In the genomic region with DNA sequence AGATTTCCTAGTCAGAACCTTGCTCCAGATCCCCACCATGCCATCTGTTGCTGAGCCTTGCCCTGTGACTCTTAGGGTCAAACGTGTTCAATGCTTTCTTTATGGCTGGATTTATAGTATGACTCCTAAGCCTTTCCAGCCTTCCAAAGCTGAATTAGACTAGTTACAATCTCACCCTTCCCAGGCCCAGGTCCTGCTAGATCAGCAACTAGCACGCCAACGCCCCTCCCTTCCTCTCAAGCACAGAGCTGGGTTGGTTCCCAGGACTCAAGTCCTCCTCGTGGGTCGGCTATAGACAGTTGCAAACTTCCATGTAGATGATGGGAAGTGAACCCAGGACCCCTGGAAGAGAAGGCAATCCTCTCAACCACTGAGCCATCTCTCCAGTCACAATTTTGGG, we compare ENCODE assay signal across 15 mouse cellular contexts. TPM values are rescaled to one million over a fixed set of nuclear protein-coding genes. Genes with fewer than 3 reads are reported as not detected.
DNase-seq lines count a peak whose midpoint lies in the region; ATAC-seq and TF ChIP-seq lines count a peak whose summit lies in the region.
"Had no signal": no experiment of that assay in that cellular context is flagged by ENCODE, and none has a peak within 500 bp of the region (broad histone marks: within the 10 kb centered on the region; RNA-seq: fewer than 3 reads in every experiment).

No protein-coding gene starts in this region.

- intact Hi-C loops in heart, postnatal 10 days (cut with DNase I), result no loop called here

- H3K9ac ChIP-seq in kidney, embryonic 15.5 days, result no peak overlapping the region
- no peak overlapping the region for H3K9ac ChIP-seq in heart, embryonic 11.5 days (ENCODE audit: low read depth, low read length)
- no peak overlapping the region for H3K9ac ChIP-seq in lung, postnatal 0 days (replicated peaks; ENCODE audit: low read depth)
- H3K9ac ChIP-seq in forebrain, embryonic 11.5 days (ENCODE audit: low read length), result no peak overlapping the region
- H3K9ac ChIP-seq in hindbrain, embryonic 12.5 days, result no peak overlapping the region
- H3K9ac ChIP-seq: hindbrain, embryonic 13.5 days; liver, embryonic 14.5 days had no signal

- H3K4me1 ChIP-seq in kidney, embryonic 15.5 days, result peaks cover 53% of the 10 kb centered on the region
- peaks cover 30% of the 10 kb centered on the region for H3K4me1 ChIP-seq in heart, embryonic 11.5 days (ENCODE audit: control insufficient read depth, insufficient read depth, low read length)
- H3K4me1 ChIP-seq in lung, postnatal 0 days (ENCODE audit: insufficient read depth, low read depth, low read length), result peaks cover 25% of the 10 kb centered on the region
- H3K4me1 ChIP-seq in forebrain, embryonic 11.5 days (replicated peaks; ENCODE audit: control insufficient read depth, insufficient read depth, low read length), result 0 out of 2 replicates have a peak, but pooled peaks cover 2% of the 10 kb centered on the region
- peaks cover 18% of the 10 kb centered on the region for H3K4me1 ChIP-seq in hindbrain, embryonic 12.5 days

- peaks cover 12% of the 10 kb centered on the region; the same call in 1 of the 2 replicates for H3K36me3 ChIP-seq in kidney, embryonic 15.5 days
- H3K36me3 ChIP-seq in heart, embryonic 11.5 days (ENCODE audit: control insufficient read depth, insufficient read depth, low read length), result no peaks in the 10 kb centered on the region
- no peaks in the 10 kb centered on the region for H3K36me3 ChIP-seq in lung, postnatal 0 days (ENCODE audit: insufficient read depth, low read length)
- H3K36me3 ChIP-seq in forebrain, embryonic 11.5 days (ENCODE audit: control insufficient read depth, insufficient read depth, low read length), result peaks cover 6% of the 10 kb centered on the region; the same call in 1 of the 2 replicates
- no peaks in the 10 kb centered on the region for H3K36me3 ChIP-seq in hindbrain, embryonic 12.5 days
- H3K36me3 ChIP-seq: hindbrain, embryonic 13.5 days had no signal

- no peak for TF ChIP-seq EP300 in lung, postnatal 0 days (IDR thresholded peaks at IDR 0.05)

- no peaks in the 10 kb centered on the region for H3K9me3 ChIP-seq in kidney, embryonic 15.5 days (replicated peaks)
- no peaks in the 10 kb centered on the region for H3K9me3 ChIP-seq in heart, embryonic 11.5 days (replicated peaks; ENCODE audit: control insufficient read depth, low read length)
- no peaks in the 10 kb centered on the region for H3K9me3 ChIP-seq in lung, postnatal 0 days (ENCODE audit: low read length)
- no peaks in the 10 kb centered on the region for H3K9me3 ChIP-seq in forebrain, embryonic 11.5 days (ENCODE audit: control insufficient read depth, low read length)
- no peaks in the 10 kb centered on the region for H3K9me3 ChIP-seq in hindbrain, embryonic 12.5 days (replicated peaks)
- H3K9me3 ChIP-seq: hindbrain, embryonic 13.5 days had no signal

- no peak for DNase-seq in kidney, adult 8-10 months
- peak; percentile 61 to 64 for DNase-seq in heart, postnatal 10 days
- peak; percentile 72 for DNase-seq in lung, postnatal 0 days (ENCODE audit: low spot score)
- no peak for DNase-seq in layer of hippocampus, adult 8-10 months (ENCODE audit: low spot score in 2 of 2)
- no peak for DNase-seq in forebrain, embryonic 11.5 days (ENCODE audit: low spot score)
- DNase-seq: cerebellum, adult 2 months had no signal

- ATAC-seq in kidney, embryonic 15.5 days (replicated peaks; ENCODE audit: low FRiP score), result no peak
- ATAC-seq in heart, embryonic 11.5 days (replicated peaks; ENCODE audit: insufficient number of reproducible peaks, low FRiP score, low TSS enrichment), result no peak
- ATAC-seq in lung, postnatal 0 days, result peak; percentile 34; the same call in 1 of the 2 replicates
- no peak for ATAC-seq in forebrain, embryonic 11.5 days (replicated peaks; ENCODE audit: low FRiP score)
- ATAC-seq in hindbrain, embryonic 12.5 days (ENCODE audit: low FRiP score), result no peak

- H3K27ac ChIP-seq in kidney, embryonic 15.5 days, result peak overlapping the region; percentile 75
- H3K27ac ChIP-seq in heart, embryonic 11.5 days (ENCODE audit: low read depth, low read length), result peak overlapping the region; percentile 74
- H3K27ac ChIP-seq in lung, postnatal 0 days (ENCODE audit: low read length), result peak overlapping the region; percentile 77
- no peak overlapping the region for H3K27ac ChIP-seq in forebrain, embryonic 11.5 days (ENCODE audit: low read depth, low read length)
- H3K27ac ChIP-seq in hindbrain, embryonic 12.5 days, result no peak overlapping the region
- H3K27ac ChIP-seq: hindbrain, embryonic 13.5 days; liver, embryonic 14.5 days had no signal

- WGBS in kidney, embryonic 15.5 days, result 42% methylated on average over 5 of the region's 5 CpGs
- 61% methylated on average over 5 of the region's 5 CpGs for WGBS in heart, embryonic 11.5 days (ENCODE audit: insufficient replicate concordance)
- 34% methylated on average over 5 of the region's 5 CpGs for WGBS in lung, postnatal 0 days
- 88% methylated on average over 5 of the region's 5 CpGs for WGBS in forebrain, embryonic 11.5 days
- WGBS in hindbrain, embryonic 12.5 days, result 79% methylated on average over 5 of the region's 5 CpGs

- TF ChIP-seq CTCF in lung, postnatal 0 days (IDR thresholded peaks at IDR 0.05), result no peak

- no peak overlapping the region for H3K4me3 ChIP-seq in kidney, embryonic 15.5 days (replicated peaks)
- no peak overlapping the region for H3K4me3 ChIP-seq in heart, embryonic 11.5 days (ENCODE audit: low read depth, low read length)
- H3K4me3 ChIP-seq in lung, postnatal 0 days (ENCODE audit: low read depth, low read length), result no peak overlapping the region
- H3K4me3 ChIP-seq in forebrain, embryonic 11.5 days (ENCODE audit: low read depth, low read length), result no peak overlapping the region
- H3K4me3 ChIP-seq in hindbrain, embryonic 12.5 days, result no peak overlapping the region
- H3K4me3 ChIP-seq: hindbrain, embryonic 13.5 days had no signal

- 0 out of 2 replicates have a peak overlapping the region, but pooled peaks have one; percentile 17 for H3K4me2 ChIP-seq in kidney, embryonic 15.5 days
- peak overlapping the region; percentile 29; the same call in 1 of the 2 replicates for H3K4me2 ChIP-seq in heart, embryonic 11.5 days
- H3K4me2 ChIP-seq in lung, postnatal 0 days (replicated peaks; ENCODE audit: low read depth, low read length), result no peak overlapping the region; the same call in 1 of the 2 replicates
- no peak overlapping the region for H3K4me2 ChIP-seq in forebrain, embryonic 11.5 days (ENCODE audit: low read depth, low read length, severe bottlenecking)
- H3K4me2 ChIP-seq in hindbrain, embryonic 12.5 days (replicated peaks), result no peak overlapping the region
- H3K4me2 ChIP-seq: hindbrain, embryonic 13.5 days had no signal

- H3K27me3 ChIP-seq in kidney, embryonic 15.5 days, result no peaks in the 10 kb centered on the region
- H3K27me3 ChIP-seq in heart, embryonic 11.5 days (ENCODE audit: control insufficient read depth, insufficient read depth, low read length), result no peaks in the 10 kb centered on the region
- H3K27me3 ChIP-seq in lung, postnatal 0 days (replicated peaks; ENCODE audit: insufficient read depth, low read length), result no peaks in the 10 kb centered on the region
- H3K27me3 ChIP-seq in forebrain, embryonic 11.5 days (ENCODE audit: control insufficient read depth, insufficient read depth, low read length), result no peaks in the 10 kb centered on the region
- H3K27me3 ChIP-seq in hindbrain, embryonic 12.5 days, result no peaks in the 10 kb centered on the region
- H3K27me3 ChIP-seq: hindbrain, embryonic 13.5 days had no signal

RNA-seq across cellular contexts. Expression of a gene that starts 11.1 kb away (rescaled TPM):
- 13.4 and 15.5 TPM in 2 replicates for polyA plus RNA-seq in kidney, embryonic 15.5 days (2015; fragmentation: Nextera tagmentation; extraction: Ambion mirVana)
- 6.3 and 7.6 TPM in 2 replicates for polyA plus RNA-seq in heart, embryonic 11.5 days (2014; fragmentation: Nextera tagmentation; extraction: Ambion mirVana)
- 10 to 100 TPM; 14.0 to 16.0 TPM for total RNA-seq in heart, postnatal 10 days (2021)
- polyA plus RNA-seq in lung, postnatal 0 days (2015; fragmentation: Nextera tagmentation; extraction: Ambion mirVana), result 21.3 and 23.2 TPM in 2 replicates
- total RNA-seq in layer of hippocampus, adult 8-10 months (2022), result 1 to 10 TPM; 4.4 to 6.0 (median 5.4) TPM
- polyA plus RNA-seq in forebrain, embryonic 11.5 days (2014; fragmentation: Nextera tagmentation; extraction: Ambion mirVana), result 1.8 and 2.5 TPM in 2 replicates
- 5.1 and 6.1 TPM in 2 replicates for polyA plus RNA-seq in hindbrain, embryonic 12.5 days (2016; fragmentation: Nextera tagmentation; extraction: Ambion mirVana)

RNA-seq across cellular contexts. Expression of a gene that starts 22.9 kb away (rescaled TPM):
- 166 and 178 TPM in 2 replicates for polyA plus RNA-seq in kidney, embryonic 15.5 days (2015; fragmentation: Nextera tagmentation; extraction: Ambion mirVana)
- polyA plus RNA-seq in heart, embryonic 11.5 days (2014; fragmentation: Nextera tagmentation; extraction: Ambion mirVana), result 105 and 119 TPM in 2 replicates
- 100 to 1,000 TPM; 100 to 101 TPM for total RNA-seq in heart, postnatal 10 days (2021)
- 77.7 and 78.0 TPM in 2 replicates for polyA plus RNA-seq in lung, postnatal 0 days (2015; fragmentation: Nextera tagmentation; extraction: Ambion mirVana)
- 100 to 1,000 TPM in 1 of 4 experiments, 10 to 100 TPM in 3; 89.6 to 135 (median 97.5) TPM for total RNA-seq in layer of hippocampus, adult 8-10 months (2022)
- 232 and 246 TPM in 2 replicates for polyA plus RNA-seq in forebrain, embryonic 11.5 days (2014; fragmentation: Nextera tagmentation; extraction: Ambion mirVana)
- 161 and 177 TPM in 2 replicates for polyA plus RNA-seq in hindbrain, embryonic 12.5 days (2016; fragmentation: Nextera tagmentation; extraction: Ambion mirVana)

RNA-seq across cellular contexts. Expression of a gene that starts 28.3 kb away (rescaled TPM):
- polyA plus RNA-seq in kidney, embryonic 15.5 days (2015; fragmentation: Nextera tagmentation; extraction: Ambion mirVana), result 75.3 and 83.2 TPM in 2 replicates
- polyA plus RNA-seq in heart, embryonic 11.5 days (2014; fragmentation: Nextera tagmentation; extraction: Ambion mirVana), result 58.9 and 59.2 TPM in 2 replicates
- total RNA-seq in heart, postnatal 10 days (2021), result 10 to 100 TPM; 21.1 TPM
- polyA plus RNA-seq in lung, postnatal 0 days (2015; fragmentation: Nextera tagmentation; extraction: Ambion mirVana), result 16.6 and 20.7 TPM in 2 replicates
- 1 to 10 TPM; 4.4 to 8.2 (median 7.1) TPM for total RNA-seq in layer of hippocampus, adult 8-10 months (2022)
- 108 and 118 TPM in 2 replicates for polyA plus RNA-seq in forebrain, embryonic 11.5 days (2014; fragmentation: Nextera tagmentation; extraction: Ambion mirVana)
- 47.4 and 49.2 TPM in 2 replicates for polyA plus RNA-seq in hindbrain, embryonic 12.5 days (2016; fragmentation: Nextera tagmentation; extraction: Ambion mirVana)

RNA-seq across cellular contexts. Expression of a gene that starts 41.7 kb away (rescaled TPM):
- 4.2 and 4.7 TPM in 2 replicates for polyA plus RNA-seq in kidney, embryonic 15.5 days (2015; fragmentation: Nextera tagmentation; extraction: Ambion mirVana)
- polyA plus RNA-seq in heart, embryonic 11.5 days (2014; fragmentation: Nextera tagmentation; extraction: Ambion mirVana), result 1.5 and 2.6 TPM in 2 replicates
- total RNA-seq in heart, postnatal 10 days (2021), result 1 to 10 TPM; 1.1 to 1.2 TPM
- polyA plus RNA-seq in lung, postnatal 0 days (2015; fragmentation: Nextera tagmentation; extraction: Ambion mirVana), result 1.3 and 1.5 TPM in 2 replicates
- 1 to 10 TPM; 2.2 to 3.5 (median 2.9) TPM for total RNA-seq in layer of hippocampus, adult 8-10 months (2022)
- 10.1 and 10.7 TPM in 2 replicates for polyA plus RNA-seq in forebrain, embryonic 11.5 days (2014; fragmentation: Nextera tagmentation; extraction: Ambion mirVana)
- polyA plus RNA-seq in hindbrain, embryonic 12.5 days (2016; fragmentation: Nextera tagmentation; extraction: Ambion mirVana), result 11.0 and 11.3 TPM in 2 replicates

RNA-seq across cellular contexts. Expression of a gene that starts 50.3 kb away (rescaled TPM):
- not detected in 2 replicates for polyA plus RNA-seq in kidney, embryonic 15.5 days (2015; fragmentation: Nextera tagmentation; extraction: Ambion mirVana)
- not detected in 2 replicates for polyA plus RNA-seq in heart, embryonic 11.5 days (2014; fragmentation: Nextera tagmentation; extraction: Ambion mirVana)
- not detected for total RNA-seq in heart, postnatal 10 days (2021)
- polyA plus RNA-seq in lung, postnatal 0 days (2015; fragmentation: Nextera tagmentation; extraction: Ambion mirVana), result not detected in 2 replicates
- total RNA-seq in layer of hippocampus, adult 8-10 months (2022), result not detected
- polyA plus RNA-seq in forebrain, embryonic 11.5 days (2014; fragmentation: Nextera tagmentation; extraction: Ambion mirVana), result not detected in 2 replicates
- not detected in 2 replicates for polyA plus RNA-seq in hindbrain, embryonic 12.5 days (2016; fragmentation: Nextera tagmentation; extraction: Ambion mirVana)
- total RNA-seq: adrenal gland, postnatal 36 days; layer of hippocampus, postnatal 10 days had no signal
- polyA plus RNA-seq: cerebellum, adult 2 months; embryonic facial prominence, embryonic 14.5 days; frontal cortex, adult 2 months; hindbrain, embryonic 13.5 days had no signal

Comparison
In these comparisons a context has a peak if more than half of its experiments do, and no peak if none do; other contexts are left out.
1. H3K27ac ChIP-seq: peak in kidney, embryonic 15.5 days (single experiment), heart, embryonic 11.5 days (single experiment) and lung, postnatal 0 days (single experiment); none in forebrain, embryonic 11.5 days (single experiment) and hindbrain, embryonic 12.5 days (single experiment).
2. H3K4me2 ChIP-seq: peak in kidney, embryonic 15.5 days (single experiment) and heart, embryonic 11.5 days (single experiment); none in lung, postnatal 0 days (single experiment), forebrain, embryonic 11.5 days (single experiment) and hindbrain, embryonic 12.5 days (single experiment).
3. DNase-seq: peak in heart, postnatal 10 days (2 of 2) and lung, postnatal 0 days (single experiment); none in kidney, adult 8-10 months (0 of 2), layer of hippocampus, adult 8-10 months (0 of 2) and forebrain, embryonic 11.5 days (single experiment).